Mouse (Mus musculus): ENCODE measurements around the gene Irx1. TPM values are rescaled to one million over a fixed set of nuclear protein-coding genes. Genes with fewer than 3 reads are reported as not detected.

Gene Irx1
- polyA plus RNA-seq, 1 experiment: not detected

- no peak overlapping the region for H3K4me3 ChIP-seq (ENCODE audit: insufficient read depth, low read length)
- no peaks in the 10 kb centered on the region for H3K4me1 ChIP-seq (ENCODE audit: control insufficient read depth, insufficient read depth, low read length)
- no peak for TF ChIP-seq POLR2A (IDR thresholded peaks at IDR 0.05; ENCODE audit: borderline replicate concordance, low read depth, low read length)
- no peak for TF ChIP-seq CTCF (IDR thresholded peaks at IDR 0.05; ENCODE audit: low read depth, low read length)
- H3K27ac ChIP-seq (ENCODE audit: insufficient read depth, low read depth, low read length): no peak overlapping the region
Measured at GRCm38 (mm10) chr13:71961891-71962660, 1.4 kb downstream of the Irx1 start.

GRCm38 (mm10) chr13:71960846-71961735, 2.4 kb downstream of the Irx1 start:
- TF ChIP-seq CTCF (IDR thresholded peaks at IDR 0.05; ENCODE audit: low read depth, low read length): no peak
- no peak for TF ChIP-seq POLR2A (IDR thresholded peaks at IDR 0.05; ENCODE audit: borderline replicate concordance, low read depth, low read length)
- Histone ChIP-seq H3K4me1 (ENCODE audit: control insufficient read depth, insufficient read depth, low read length) (no peaks in the 10 kb centered on the region), H3K4me3 (ENCODE audit: insufficient read depth, low read length) (no peak overlapping the region), H3K27ac (ENCODE audit: insufficient read depth, low read depth, low read length) (no peak overlapping the region)

GRCm38 (mm10) chr13:71960277-71960672, 3.2 kb downstream of the Irx1 start:
- H3K4me1 ChIP-seq (ENCODE audit: control insufficient read depth, insufficient read depth, low read length): no peaks in the 10 kb centered on the region

GRCm38 (mm10) chr13:71959361-71960276, 3.9 kb downstream of the Irx1 start:
- no peak overlapping the region for H3K4me3 ChIP-seq (ENCODE audit: insufficient read depth, low read length)
- no peaks in the 10 kb centered on the region for H3K4me1 ChIP-seq (ENCODE audit: control insufficient read depth, insufficient read depth, low read length)
- TF ChIP-seq POLR2A (IDR thresholded peaks at IDR 0.05; ENCODE audit: borderline replicate concordance, low read depth, low read length): no peak
- no peak for TF ChIP-seq CTCF (IDR thresholded peaks at IDR 0.05; ENCODE audit: low read depth, low read length)
- no peak overlapping the region for H3K27ac ChIP-seq (ENCODE audit: insufficient read depth, low read depth, low read length)

More at GRCm38 (mm10) chr13:71960277-71960672, 3.2 kb downstream of the Irx1 start:
- Histone ChIP-seq H3K4me3 (ENCODE audit: insufficient read depth, low read length) (no peak overlapping the region), H3K27ac (ENCODE audit: insufficient read depth, low read depth, low read length) (no peak overlapping the region)
- no peak for TF ChIP-seq POLR2A (IDR thresholded peaks at IDR 0.05; ENCODE audit: borderline replicate concordance, low read depth, low read length)

- Histone ChIP-seq H3K27ac (ENCODE audit: insufficient read depth, low read depth, low read length) (no peak overlapping the region), H3K4me3 (ENCODE audit: insufficient read depth, low read length) (no peak overlapping the region), H3K4me1 (ENCODE audit: control insufficient read depth, insufficient read depth, low read length) (no peaks in the 10 kb centered on the region)
- no peak for TF ChIP-seq POLR2A (IDR thresholded peaks at IDR 0.05; ENCODE audit: borderline replicate concordance, low read depth, low read length)
Measured at GRCm38 (mm10) chr13:71958651-71959050, 4.9 kb downstream of the Irx1 start.

- TF ChIP-seq POLR2A (IDR thresholded peaks at IDR 0.05; ENCODE audit: borderline replicate concordance, low read depth, low read length) (no peak), CTCF (IDR thresholded peaks at IDR 0.05; ENCODE audit: low read depth, low read length) (no peak)
- H3K4me3 ChIP-seq (ENCODE audit: insufficient read depth, low read length): no peak overlapping the region
- H3K4me1 ChIP-seq (ENCODE audit: control insufficient read depth, insufficient read depth, low read length): no peaks in the 10 kb centered on the region
- H3K27ac ChIP-seq (ENCODE audit: insufficient read depth, low read depth, low read length): no peak overlapping the region
Measured at GRCm38 (mm10) chr13:71957811-71958351, 5.6 kb downstream of the Irx1 start.

- Histone ChIP-seq H3K27ac (ENCODE audit: insufficient read depth, low read depth, low read length) (no peak overlapping the region), H3K4me1 (ENCODE audit: control insufficient read depth, insufficient read depth, low read length) (no peaks in the 10 kb centered on the region), H3K4me3 (ENCODE audit: insufficient read depth, low read length) (no peak overlapping the region)
- TF ChIP-seq CTCF (IDR thresholded peaks at IDR 0.05; ENCODE audit: low read depth, low read length) (no peak), POLR2A (IDR thresholded peaks at IDR 0.05; ENCODE audit: borderline replicate concordance, low read depth, low read length) (no peak)
Measured at GRCm38 (mm10) chr13:71957147-71957546, 6.4 kb downstream of the Irx1 start.

GRCm38 (mm10) chr13:71956481-71956880, 7.0 kb downstream of the Irx1 start:
- Histone ChIP-seq H3K27ac (ENCODE audit: insufficient read depth, low read depth, low read length) (no peak overlapping the region), H3K4me3 (ENCODE audit: insufficient read depth, low read length) (no peak overlapping the region), H3K4me1 (ENCODE audit: control insufficient read depth, insufficient read depth, low read length) (no peaks in the 10 kb centered on the region)
- TF ChIP-seq CTCF (IDR thresholded peaks at IDR 0.05; ENCODE audit: low read depth, low read length) (no peak; the same call in 1 of the 2 replicates), POLR2A (IDR thresholded peaks at IDR 0.05; ENCODE audit: borderline replicate concordance, low read depth, low read length) (no peak)

- Histone ChIP-seq H3K4me1 (ENCODE audit: control insufficient read depth, insufficient read depth, low read length) (no peaks in the 10 kb centered on the region), H3K27ac (ENCODE audit: insufficient read depth, low read depth, low read length) (no peak overlapping the region), H3K4me3 (ENCODE audit: insufficient read depth, low read length) (no peak overlapping the region)
- TF ChIP-seq CTCF (IDR thresholded peaks at IDR 0.05; ENCODE audit: low read depth, low read length) (no peak), POLR2A (IDR thresholded peaks at IDR 0.05; ENCODE audit: borderline replicate concordance, low read depth, low read length) (no peak)
Measured at GRCm38 (mm10) chr13:71951966-71952365, 11.6 kb downstream of the Irx1 start.

All from bone marrow macrophage, adult 2 months (primary cell).